Mouse (Mus musculus) heart, adult 2 months (tissue): ENCODE measurements at regions not wholly inside any gene's neighbourhood (a gene's known extent, or its start where the extent isn't known, plus 50 kb on each side); places are given as distances from the start of the nearest gene placed in this dataset.

Source experiments
- CTCF ChIP-seq: fragments of 200-600 bp; IDR thresholded peaks from 2 replicates; pipeline ENCODE4 v1.8.1; 2022; ENCODE audit warnings: antibody characterized with exemption, mild to moderate bottlenecking, moderate library complexity
- EP300 ChIP-seq: fragments of 200-500 bp; IDR thresholded peaks from 2 replicates; pipeline ENCODE4 v1.6.1; 2011; ENCODE audit warnings: low read depth, low read length, control low read depth; ENCODE audit not compliant: insufficient read depth

GRCm38 (mm10) chr13:44501777-44502321 is 227.4 kb upstream of the Jarid2 start:
- 0 out of 2 replicates have a peak, but pooled peaks have one; percentile 21 for TF ChIP-seq EP300
- no peak for TF ChIP-seq CTCF
